Mouse (Mus musculus): ENCODE measurements at regions not wholly inside any gene's neighbourhood (a gene's known extent, or its start where the extent isn't known, plus 50 kb on each side); places are given as distances from the start of the nearest gene placed in this dataset.

DNA sequence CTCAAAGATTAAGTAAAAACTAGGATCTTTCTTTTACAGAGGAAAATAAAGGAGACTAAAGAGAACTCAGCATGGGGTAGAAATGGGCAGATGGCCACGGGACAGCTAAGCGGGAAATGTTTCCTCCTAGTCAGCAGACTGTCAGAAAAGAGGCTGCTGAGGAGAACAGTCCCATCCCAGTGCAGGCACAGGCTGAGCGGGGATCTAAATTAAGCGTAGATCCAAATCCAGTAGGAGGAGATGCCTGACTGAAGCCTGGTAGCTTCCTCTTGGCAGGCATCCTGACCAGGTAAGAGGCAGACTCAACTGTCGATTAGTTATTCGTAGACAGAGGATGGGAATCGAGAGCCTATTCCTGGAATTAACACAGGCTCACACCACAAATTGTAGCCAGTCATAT, 569.2 kb downstream of the Ipo11 start:
- no peak for TF ChIP-seq CTCF (IDR thresholded peaks at IDR 0.05; ENCODE audit: low read depth)
- TF ChIP-seq EP300 (IDR thresholded peaks at IDR 0.05; ENCODE audit: low read depth), result no peak
